Mouse (Mus musculus): ENCODE data around the gene Rnf126. TPM values are rescaled to one million over a fixed set of nuclear protein-coding genes. Genes with fewer than 3 reads are reported as not detected.
A peak's percentile ranks its signal among the peaks of the same experiment; 100 is the strongest.

The Rnf126 gene
- 80.3 and 90.3 TPM in 2 replicates for polyA plus RNA-seq (2014; fragmentation: Nextera tagmentation; extraction: Ambion mirVana)

DNA sequence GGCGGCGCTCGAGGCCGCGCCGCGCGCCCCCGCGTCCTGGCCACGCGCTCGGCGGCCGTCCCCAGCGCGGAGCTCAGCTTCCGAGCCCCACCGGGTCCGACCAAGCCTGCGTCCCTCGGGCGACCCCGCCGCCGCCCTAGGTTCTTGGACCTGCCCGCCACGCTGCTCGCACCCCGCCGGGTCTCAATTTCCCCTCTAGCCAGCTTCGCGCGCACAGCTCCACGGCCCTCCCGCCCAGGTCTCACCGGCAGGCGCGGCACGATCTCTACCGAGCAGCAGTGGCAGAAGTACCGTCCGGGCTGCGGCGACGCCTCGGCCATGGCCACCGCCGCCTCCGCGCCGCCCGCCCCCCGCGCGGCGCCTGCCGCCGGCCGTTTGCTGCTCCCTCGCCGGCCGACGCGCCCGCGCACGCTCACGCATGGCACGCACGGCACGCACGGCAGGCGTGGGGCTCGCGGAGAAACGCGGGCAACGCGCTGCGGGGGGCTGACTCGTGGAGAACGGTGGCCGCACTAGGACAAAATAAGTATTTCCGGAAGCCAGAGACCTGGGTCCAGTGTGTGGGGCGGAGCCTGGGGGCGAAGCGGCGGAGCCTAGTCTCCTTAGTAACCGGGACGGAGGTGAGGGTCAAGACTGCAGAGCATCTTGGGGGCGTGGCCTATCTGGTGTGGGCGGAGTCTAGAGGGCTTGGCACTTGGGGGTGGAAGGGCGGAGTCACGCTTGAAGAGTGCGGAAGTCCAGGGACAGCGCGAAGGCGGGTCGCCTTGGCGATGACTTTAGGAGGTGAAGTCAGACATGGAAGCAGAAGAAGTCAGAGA, at the start of gene Rnf126:
Gene Rnf126, minus strand, starts transcription at position 445 of the 818 bp plus-strand sequence.
- Histone ChIP-seq H3K27me3 (replicated peaks; ENCODE audit: control insufficient read depth, insufficient read depth, low read length) (no peaks in the 10 kb centered on the region), H3K36me3 (ENCODE audit: control insufficient read depth, insufficient read depth, low read length) (peaks cover 9% of the 10 kb centered on the region), H3K9me3 (ENCODE audit: control insufficient read depth, low read length) (no peaks in the 10 kb centered on the region), H3K4me1 (replicated peaks; ENCODE audit: control insufficient read depth, insufficient read depth, low read length) (peaks cover 23% of the 10 kb centered on the region), H3K4me2 (ENCODE audit: low read length) (peak within 1 kb of the TSS; percentile 93), H3K27ac (ENCODE audit: low read depth) (peak within 1 kb of the TSS; percentile 87), H3K4me3 (ENCODE audit: low read depth, low read length) (peak within 1 kb of the TSS; percentile 68), H3K9ac (ENCODE audit: low read length) (peak within 1 kb of the TSS; percentile 87)
- ATAC-seq (replicated peaks; ENCODE audit: low FRiP score, low TSS enrichment, low read depth) (peak; percentile 93), DNase-seq (ENCODE audit: low spot score) (peak; percentile 100)
- under 1% methylated on average over 89 of the region's 101 CpGs for WGBS

DNA sequence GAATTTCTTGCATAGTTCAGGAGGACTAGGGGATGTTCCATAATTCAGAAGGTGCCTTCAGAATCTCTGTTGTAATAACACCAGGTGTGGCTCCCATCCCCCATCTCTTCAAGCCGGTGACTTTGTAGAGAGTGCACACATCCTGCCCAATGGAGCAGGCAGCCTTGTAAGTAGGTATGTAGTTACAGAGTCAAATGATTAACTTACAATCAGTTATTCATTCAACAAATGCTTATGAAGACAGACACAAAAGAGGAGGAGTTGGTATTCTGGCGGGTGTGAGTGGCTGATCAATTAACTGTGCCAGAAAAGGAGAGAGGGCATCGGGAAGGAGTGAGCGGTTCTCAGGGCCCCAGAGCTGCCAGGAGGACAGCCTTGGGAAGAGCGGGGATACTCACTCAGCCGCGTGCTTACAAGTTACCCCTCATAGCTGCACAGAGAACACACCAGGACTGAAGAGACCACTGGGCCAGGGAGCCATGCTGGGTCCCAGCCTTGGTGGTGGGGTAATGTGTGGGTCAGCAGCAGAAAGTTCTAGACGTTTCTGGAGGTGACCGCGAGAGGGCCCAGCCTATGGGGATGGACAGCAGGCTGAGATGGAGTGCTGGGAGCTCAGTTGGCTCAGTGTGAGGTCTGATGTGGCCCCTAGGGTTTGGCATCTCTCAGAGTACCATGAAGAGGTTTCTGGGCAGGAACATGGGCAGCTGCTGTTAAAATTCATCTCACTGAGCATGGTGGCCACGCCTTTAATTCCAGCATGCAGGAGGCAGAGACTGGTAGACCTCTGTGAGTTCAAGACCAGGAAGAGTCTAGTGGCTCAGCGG, 49.1 kb upstream of the Rnf126 start:
- ATAC-seq (replicated peaks; ENCODE audit: low FRiP score, low TSS enrichment, low read depth) (no peak), DNase-seq (ENCODE audit: low spot score) (no peak)
- H3K27ac ChIP-seq (ENCODE audit: low read depth) = no peak overlapping the region
- no peaks in the 10 kb centered on the region for H3K4me1 ChIP-seq (replicated peaks; ENCODE audit: control insufficient read depth, insufficient read depth, low read length)
- WGBS = 84% methylated on average over 12 of the region's 12 CpGs
- H3K27me3 ChIP-seq (replicated peaks; ENCODE audit: control insufficient read depth, insufficient read depth, low read length) = no peaks in the 10 kb centered on the region
- peaks cover 29% of the 10 kb centered on the region for H3K36me3 ChIP-seq (ENCODE audit: control insufficient read depth, insufficient read depth, low read length)
- H3K9me3 ChIP-seq (ENCODE audit: control insufficient read depth, low read length) = no peaks in the 10 kb centered on the region
- no peak overlapping the region for H3K9ac ChIP-seq (ENCODE audit: low read length)
- H3K4me3 ChIP-seq (ENCODE audit: low read depth, low read length) = no peak overlapping the region
- H3K4me2 ChIP-seq (ENCODE audit: low read length) = no peak overlapping the region

DNA sequence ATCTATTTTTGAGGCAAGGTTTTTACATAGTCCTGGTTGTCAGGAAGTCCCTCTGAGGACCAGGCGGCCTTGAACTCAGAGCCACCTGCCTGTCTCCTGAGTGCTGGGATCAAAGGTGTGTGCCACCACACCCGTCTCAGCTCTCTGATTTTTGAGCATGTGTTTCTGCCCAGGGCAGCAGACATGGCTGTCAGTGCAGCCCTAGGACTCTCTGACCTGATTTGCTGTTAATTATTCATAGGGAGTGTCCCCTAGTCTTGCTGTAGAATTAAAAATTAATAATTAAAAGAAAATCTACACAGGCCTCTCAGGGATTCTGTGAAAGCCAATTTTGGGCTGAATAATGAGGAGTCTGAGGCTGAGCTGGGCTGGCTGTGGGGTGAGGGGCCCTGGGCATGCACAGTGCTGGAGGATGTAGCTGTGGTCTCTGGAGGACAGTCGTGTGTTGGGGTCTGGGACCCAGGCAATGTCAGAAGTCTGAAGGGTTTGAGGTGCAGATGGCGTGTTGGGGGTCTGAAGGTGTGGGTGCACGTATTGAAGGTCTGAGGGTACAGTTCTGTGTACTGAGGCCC, 47.6 kb upstream of the Rnf126 start:
- no peaks in the 10 kb centered on the region for H3K27me3 ChIP-seq (replicated peaks; ENCODE audit: control insufficient read depth, insufficient read depth, low read length)
- no peak overlapping the region for H3K27ac ChIP-seq (ENCODE audit: low read depth)
- ATAC-seq (replicated peaks; ENCODE audit: low FRiP score, low TSS enrichment, low read depth) (no peak), DNase-seq (ENCODE audit: low spot score) (no peak)
- H3K4me3 ChIP-seq (ENCODE audit: low read depth, low read length) = no peak overlapping the region
- H3K9ac ChIP-seq (ENCODE audit: low read length) = no peak overlapping the region
- 83% methylated on average over 5 of the region's 5 CpGs for WGBS
- no peak overlapping the region for H3K4me2 ChIP-seq (ENCODE audit: low read length)
- H3K9me3 ChIP-seq (ENCODE audit: control insufficient read depth, low read length) = no peaks in the 10 kb centered on the region
- no peaks in the 10 kb centered on the region for H3K4me1 ChIP-seq (replicated peaks; ENCODE audit: control insufficient read depth, insufficient read depth, low read length)
- H3K36me3 ChIP-seq (ENCODE audit: control insufficient read depth, insufficient read depth, low read length) = peaks cover 30% of the 10 kb centered on the region

DNA sequence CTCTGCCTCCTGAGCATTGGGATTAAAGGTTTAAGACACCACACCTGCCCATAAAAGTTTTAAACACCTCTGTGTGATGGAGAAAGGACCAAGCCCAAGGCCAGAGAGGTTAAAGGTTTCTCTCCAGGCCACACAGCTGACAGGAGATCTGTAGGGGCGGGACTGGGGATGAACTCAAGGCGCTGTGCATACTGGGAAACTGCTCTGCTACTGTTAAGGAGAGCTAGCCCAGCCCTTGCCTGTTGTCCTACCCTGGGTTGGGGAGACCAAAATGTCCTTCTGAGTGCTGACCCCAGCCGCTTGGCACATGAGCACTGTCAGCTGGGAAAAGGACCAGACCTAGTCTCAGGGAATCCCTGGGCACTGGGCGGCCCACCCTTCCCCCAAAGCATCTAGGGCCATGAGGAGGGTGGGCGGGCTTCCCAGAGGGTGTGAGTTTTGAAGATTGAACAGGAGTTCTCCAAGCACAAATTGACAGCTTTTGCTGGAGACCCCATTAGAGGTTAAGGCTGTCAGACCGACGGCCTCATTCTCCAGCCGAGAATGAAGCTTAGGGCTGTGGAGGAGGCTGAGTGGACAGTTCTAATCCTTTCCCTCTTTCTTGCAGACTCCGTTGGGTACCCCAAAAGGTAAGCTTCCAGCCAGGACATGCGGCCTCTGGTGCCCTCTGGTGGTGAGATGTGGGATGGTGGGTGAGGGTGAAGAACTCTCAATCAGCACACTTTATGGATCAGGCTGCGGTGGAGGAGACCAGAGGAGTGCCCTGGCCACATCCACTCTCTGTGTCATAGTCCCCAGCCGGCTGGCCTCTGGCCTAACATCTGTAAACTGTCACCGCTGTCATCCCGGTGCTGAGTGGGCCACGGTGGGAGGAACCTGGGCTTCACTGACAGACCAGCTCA, 45.2 kb upstream of the Rnf126 start:
- WGBS = 26% methylated on average over 15 of the region's 15 CpGs
- peaks cover 35% of the 10 kb centered on the region for H3K36me3 ChIP-seq (ENCODE audit: control insufficient read depth, insufficient read depth, low read length)
- 0 out of 2 replicates have a peak, but pooled peaks cover under 1% of the 10 kb centered on the region for H3K4me1 ChIP-seq (replicated peaks; ENCODE audit: control insufficient read depth, insufficient read depth, low read length)
- no peak overlapping the region for H3K4me3 ChIP-seq (ENCODE audit: low read depth, low read length)
- H3K27me3 ChIP-seq (replicated peaks; ENCODE audit: control insufficient read depth, insufficient read depth, low read length) = no peaks in the 10 kb centered on the region
- no peak overlapping the region for H3K4me2 ChIP-seq (ENCODE audit: low read length)
- H3K9me3 ChIP-seq (ENCODE audit: control insufficient read depth, low read length) = no peaks in the 10 kb centered on the region
- ATAC-seq (replicated peaks; ENCODE audit: low FRiP score, low TSS enrichment, low read depth) = peak; percentile 37; the same call in 1 of the 2 replicates
- peak; percentile 99 for DNase-seq (ENCODE audit: low spot score)
- H3K9ac ChIP-seq (ENCODE audit: low read length) = no peak overlapping the region
- H3K27ac ChIP-seq (ENCODE audit: low read depth) = no peak overlapping the region

DNA sequence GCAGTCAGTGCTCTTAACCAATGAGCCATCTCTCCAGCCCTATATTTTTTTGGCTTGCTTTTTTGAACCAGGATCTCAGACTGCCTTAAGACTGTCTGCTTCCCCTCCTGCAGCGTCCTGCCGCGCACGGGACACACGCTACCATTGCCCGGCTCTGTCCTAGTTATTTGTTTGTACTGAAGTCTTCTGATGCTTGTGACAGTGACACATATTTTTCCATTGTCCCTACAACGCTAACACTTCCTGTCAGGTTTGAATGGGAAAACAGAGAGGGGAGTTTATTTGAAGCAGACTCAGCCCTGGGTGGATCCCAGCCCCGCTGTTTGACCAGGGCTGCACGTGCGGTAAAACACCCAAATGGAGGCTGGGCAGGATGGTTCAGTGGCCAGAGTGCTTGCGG, 42.0 kb upstream of the Rnf126 start:
- WGBS = 87% methylated on average over 11 of the region's 11 CpGs
- ATAC-seq (replicated peaks; ENCODE audit: low FRiP score, low TSS enrichment, low read depth) = no peak
- H3K4me2 ChIP-seq (ENCODE audit: low read length) = no peak overlapping the region
- H3K27me3 ChIP-seq (replicated peaks; ENCODE audit: control insufficient read depth, insufficient read depth, low read length) = no peaks in the 10 kb centered on the region
- H3K36me3 ChIP-seq (ENCODE audit: control insufficient read depth, insufficient read depth, low read length) = peaks cover 18% of the 10 kb centered on the region; the same call in 1 of the 2 replicates
- H3K4me3 ChIP-seq (ENCODE audit: low read depth, low read length) = no peak overlapping the region
- 0 out of 2 replicates have a peak overlapping the region, but pooled peaks have one; percentile 22 for H3K27ac ChIP-seq (ENCODE audit: low read depth)
- H3K9ac ChIP-seq (ENCODE audit: low read length) = no peak overlapping the region
- H3K9me3 ChIP-seq (ENCODE audit: control insufficient read depth, low read length) = no peaks in the 10 kb centered on the region
- H3K4me1 ChIP-seq (replicated peaks; ENCODE audit: control insufficient read depth, insufficient read depth, low read length) = peaks cover 9% of the 10 kb centered on the region
- DNase-seq (ENCODE audit: low spot score) = no peak

DNA sequence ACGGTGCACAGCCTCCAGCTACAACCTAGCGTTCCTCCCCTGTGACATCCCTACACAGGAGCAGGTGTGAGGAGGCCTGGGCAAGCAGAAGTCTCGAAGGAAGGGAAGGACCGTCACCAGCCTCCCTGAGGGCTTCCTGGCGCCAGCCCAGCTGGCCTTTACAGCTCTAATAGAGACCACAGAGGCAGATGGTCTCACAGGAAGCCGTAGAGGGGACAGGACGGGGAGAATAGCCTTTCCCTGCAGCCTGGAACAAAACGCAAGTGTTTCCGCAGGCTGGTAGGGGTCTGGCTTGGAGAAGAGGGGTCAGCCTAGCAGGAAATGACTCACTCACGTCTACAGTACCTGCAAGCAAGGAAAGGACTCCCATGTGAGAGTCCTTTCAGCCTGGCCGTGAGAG, 41.1 kb upstream of the Rnf126 start:
- Histone ChIP-seq H3K27ac (ENCODE audit: low read depth) (0 out of 2 replicates have a peak overlapping the region, but pooled peaks have one; percentile 11), H3K4me1 (replicated peaks; ENCODE audit: control insufficient read depth, insufficient read depth, low read length) (peaks cover 18% of the 10 kb centered on the region), H3K9ac (ENCODE audit: low read length) (no peak overlapping the region), H3K4me2 (ENCODE audit: low read length) (no peak overlapping the region), H3K36me3 (ENCODE audit: control insufficient read depth, insufficient read depth, low read length) (peaks cover 17% of the 10 kb centered on the region; the same call in 1 of the 2 replicates), H3K27me3 (replicated peaks; ENCODE audit: control insufficient read depth, insufficient read depth, low read length) (no peaks in the 10 kb centered on the region), H3K9me3 (ENCODE audit: control insufficient read depth, low read length) (no peaks in the 10 kb centered on the region), H3K4me3 (ENCODE audit: low read depth, low read length) (no peak overlapping the region)
- WGBS = 64% methylated on average over 11 of the region's 11 CpGs
- ATAC-seq (replicated peaks; ENCODE audit: low FRiP score, low TSS enrichment, low read depth) = no peak
- DNase-seq (ENCODE audit: low spot score) = no peak

DNA sequence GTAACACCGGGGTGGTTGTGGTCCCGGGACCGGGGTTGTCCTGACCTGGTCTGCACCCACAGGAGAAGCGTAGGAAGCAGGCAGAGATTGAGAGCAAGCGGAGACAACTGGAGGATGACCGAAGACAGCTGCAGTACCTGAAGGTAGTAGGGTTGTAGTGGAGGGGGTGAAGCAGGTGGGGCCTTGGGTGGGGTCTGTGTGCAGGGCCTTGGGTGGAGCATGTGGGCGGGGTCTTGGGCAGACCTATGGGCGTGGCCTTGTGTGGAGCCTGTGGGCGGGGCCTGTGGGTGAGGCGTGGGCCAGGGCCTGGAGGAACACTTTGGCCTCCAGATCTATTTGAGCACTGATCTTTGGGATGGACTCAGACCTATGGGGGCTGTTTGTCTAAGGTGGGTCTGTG, 40.2 kb upstream of the Rnf126 start:
- Histone ChIP-seq H3K4me1 (replicated peaks; ENCODE audit: control insufficient read depth, insufficient read depth, low read length) (peaks cover 26% of the 10 kb centered on the region), H3K9ac (ENCODE audit: low read length) (no peak overlapping the region), H3K4me3 (ENCODE audit: low read depth, low read length) (no peak overlapping the region), H3K27me3 (replicated peaks; ENCODE audit: control insufficient read depth, insufficient read depth, low read length) (no peaks in the 10 kb centered on the region), H3K4me2 (ENCODE audit: low read length) (no peak overlapping the region), H3K27ac (ENCODE audit: low read depth) (no peak overlapping the region), H3K36me3 (ENCODE audit: control insufficient read depth, insufficient read depth, low read length) (peaks cover 17% of the 10 kb centered on the region; the same call in 1 of the 2 replicates), H3K9me3 (ENCODE audit: control insufficient read depth, low read length) (no peaks in the 10 kb centered on the region)
- DNase-seq (ENCODE audit: low spot score) (no peak), ATAC-seq (replicated peaks; ENCODE audit: low FRiP score, low TSS enrichment, low read depth) (no peak)
- WGBS = 76% methylated on average over 10 of the region's 10 CpGs
